Mouse (Mus musculus): ENCODE measurements around the gene Exoc3l4. TPM values are rescaled to one million over a fixed set of nuclear protein-coding genes. Genes with fewer than 3 reads are reported as not detected.

Gene Exoc3l4
- polyA plus RNA-seq, 1 experiment from 2014 or later = 21.3 TPM

- TF ChIP-seq CTCF (IDR thresholded peaks at IDR 0.05) = no peak
- Histone ChIP-seq H3K27ac (ENCODE audit: low read length) (no peak within 1 kb of the TSS), H3K9ac (replicated peaks; ENCODE audit: low read depth) (peak within 1 kb of the TSS; percentile 27), H3K4me2 (replicated peaks; ENCODE audit: low read depth, low read length) (peak within 1 kb of the TSS; percentile 65), H3K27me3 (replicated peaks; ENCODE audit: insufficient read depth, low read length) (peaks cover 43% of the 10 kb centered on the region), H3K9me3 (ENCODE audit: low read length) (no peaks in the 10 kb centered on the region), H3K36me3 (ENCODE audit: insufficient read depth, low read length) (no peaks in the 10 kb centered on the region), H3K4me3 (ENCODE audit: low read depth, low read length) (peak within 1 kb of the TSS; percentile 34), H3K4me1 (ENCODE audit: insufficient read depth, low read depth, low read length) (peaks cover 14% of the 10 kb centered on the region; the same call in 1 of the 2 replicates)
- WGBS = 2% methylated on average over 47 of the region's 48 CpGs
- ATAC-seq (peak; percentile 83), DNase-seq (ENCODE audit: low spot score) (peak; percentile 81)
Observed at GRCm38 (mm10) chr12:111442309-111443010, 25.6 kb downstream of the Exoc3l4 start, which contains the start of gene Tnfaip2. Gene Tnfaip2, plus strand, starts transcription at chr12:111442469.

- no peaks in the 10 kb centered on the region for H3K36me3 ChIP-seq (ENCODE audit: insufficient read depth, low read length)
- peaks cover 46% of the 10 kb centered on the region for H3K27me3 ChIP-seq (replicated peaks; ENCODE audit: insufficient read depth, low read length)
- ATAC-seq (peak; percentile 18), DNase-seq (ENCODE audit: low spot score) (peak; percentile 32)
- no peak overlapping the region for H3K27ac ChIP-seq (ENCODE audit: low read length)
- peak overlapping the region; percentile 27 for H3K9ac ChIP-seq (replicated peaks; ENCODE audit: low read depth)
- peaks cover 14% of the 10 kb centered on the region; the same call in 1 of the 2 replicates for H3K4me1 ChIP-seq (ENCODE audit: insufficient read depth, low read depth, low read length)
- H3K9me3 ChIP-seq (ENCODE audit: low read length) = no peaks in the 10 kb centered on the region
- H3K4me3 ChIP-seq (ENCODE audit: low read depth, low read length) = peak overlapping the region; percentile 34
- no peak for TF ChIP-seq CTCF (IDR thresholded peaks at IDR 0.05)
- TF ChIP-seq EP300 (IDR thresholded peaks at IDR 0.05) = no peak
- WGBS = 31% methylated on average over 15 of the region's 15 CpGs
- peak overlapping the region; percentile 65 for H3K4me2 ChIP-seq (replicated peaks; ENCODE audit: low read depth, low read length)
Observed at GRCm38 (mm10) chr12:111443011-111443870, 26.4 kb downstream of the Exoc3l4 start.

GRCm38 (mm10) chr12:111443921-111444831 is 27.4 kb downstream of the Exoc3l4 start:
- TF ChIP-seq EP300 (IDR thresholded peaks at IDR 0.05) = no peak
- no peak for TF ChIP-seq CTCF (IDR thresholded peaks at IDR 0.05)
- Histone ChIP-seq H3K9ac (replicated peaks; ENCODE audit: low read depth) (no peak overlapping the region), H3K36me3 (ENCODE audit: insufficient read depth, low read length) (no peaks in the 10 kb centered on the region), H3K4me1 (ENCODE audit: insufficient read depth, low read depth, low read length) (peaks cover 14% of the 10 kb centered on the region; the same call in 1 of the 2 replicates), H3K4me2 (replicated peaks; ENCODE audit: low read depth, low read length) (no peak overlapping the region; the same call in 1 of the 2 replicates), H3K4me3 (ENCODE audit: low read depth, low read length) (peak overlapping the region; percentile 34; the same call in 1 of the 2 replicates), H3K27ac (ENCODE audit: low read length) (no peak overlapping the region), H3K9me3 (ENCODE audit: low read length) (no peaks in the 10 kb centered on the region), H3K27me3 (replicated peaks; ENCODE audit: insufficient read depth, low read length) (peaks cover 48% of the 10 kb centered on the region)
- peak; percentile 53 for DNase-seq (ENCODE audit: low spot score)
- no peak for ATAC-seq
- 52% methylated on average over 10 of the region's 10 CpGs for WGBS

- peaks cover 14% of the 10 kb centered on the region; the same call in 1 of the 2 replicates for H3K4me1 ChIP-seq (ENCODE audit: insufficient read depth, low read depth, low read length)
- TF ChIP-seq CTCF (IDR thresholded peaks at IDR 0.05) (no peak), EP300 (IDR thresholded peaks at IDR 0.05) (no peak)
- WGBS = 13% methylated on average over 50 of the region's 52 CpGs
- no peaks in the 10 kb centered on the region for H3K36me3 ChIP-seq (ENCODE audit: insufficient read depth, low read length)
- DNase-seq (ENCODE audit: low spot score) = peak; percentile 7
- H3K9me3 ChIP-seq (ENCODE audit: low read length) = no peaks in the 10 kb centered on the region
- no peak overlapping the region for H3K27ac ChIP-seq (ENCODE audit: low read length)
- peak overlapping the region; percentile 29; the same call in 1 of the 2 replicates for H3K4me2 ChIP-seq (replicated peaks; ENCODE audit: low read depth, low read length)
- H3K4me3 ChIP-seq (ENCODE audit: low read depth, low read length) = no peak overlapping the region
- peaks cover 48% of the 10 kb centered on the region for H3K27me3 ChIP-seq (replicated peaks; ENCODE audit: insufficient read depth, low read length)
- no peak for ATAC-seq
- no peak overlapping the region for H3K9ac ChIP-seq (replicated peaks; ENCODE audit: low read depth)
Observed at GRCm38 (mm10) chr12:111445161-111445889, 28.5 kb downstream of the Exoc3l4 start.

GRCm38 (mm10) chr12:111445890-111446613 is 29.2 kb downstream of the Exoc3l4 start:
- Histone ChIP-seq H3K27ac (ENCODE audit: low read length) (no peak overlapping the region), H3K9ac (replicated peaks; ENCODE audit: low read depth) (no peak overlapping the region), H3K4me1 (ENCODE audit: insufficient read depth, low read depth, low read length) (peaks cover 14% of the 10 kb centered on the region; the same call in 1 of the 2 replicates), H3K4me2 (replicated peaks; ENCODE audit: low read depth, low read length) (peak overlapping the region; percentile 29; the same call in 1 of the 2 replicates), H3K9me3 (ENCODE audit: low read length) (no peaks in the 10 kb centered on the region), H3K4me3 (ENCODE audit: low read depth, low read length) (no peak overlapping the region), H3K36me3 (ENCODE audit: insufficient read depth, low read length) (no peaks in the 10 kb centered on the region), H3K27me3 (replicated peaks; ENCODE audit: insufficient read depth, low read length) (peaks cover 48% of the 10 kb centered on the region)
- WGBS = 26% methylated on average over 25 of the region's 27 CpGs
- DNase-seq (ENCODE audit: low spot score) (peak; percentile 4), ATAC-seq (no peak)
- TF ChIP-seq CTCF (IDR thresholded peaks at IDR 0.05) (no peak), EP300 (IDR thresholded peaks at IDR 0.05) (no peak)
